Mouse (Mus musculus) adrenal gland, adult 18-20 months (tissue): ENCODE data around the gene Zfp91. TPM values are rescaled to one million over a fixed set of nuclear protein-coding genes. Genes with fewer than 3 reads are reported as not detected.
A peak's percentile ranks its signal among the peaks of the same experiment; 100 is the strongest.

Experiments used
- DNase-seq, 2 experiments: peaks; one replicate each; pipeline ENCODE4 v3.0.0; 2021 to 2022; ENCODE audit warnings: low spot score in 2 of 2
- long read RNA-seq, 2 experiments: library from polyadenylated mRNA; stranded (forward); transcript quantifications; one replicate each; pipeline ENCODE4 v2.0.0; 2021
- total RNA-seq, 2 experiments: library from RNA; stranded (reverse); gene quantifications; 1 replicate in 1 of 2; 2 replicates in 1 of 2; pipeline ENCODE4 v1.2.3; 2021

The Zfp91 gene
- 10 to 100 TPM; 79.5 to 80.1 TPM for total RNA-seq
- long read RNA-seq, experiment 1, full-length matches to known transcripts, result 18 of 34 reads
- long read RNA-seq, experiment 1, partial matches to known transcripts, result 2 of 34 reads
- long read RNA-seq, experiment 1, other reads (novel, unspliced or antisense), result 14 of 34 reads
- long read RNA-seq, experiment 2, full-length matches to known transcripts, result 17 of 63 reads
- long read RNA-seq, experiment 2, partial matches to known transcripts, result 27 of 63 reads
- long read RNA-seq, experiment 2, other reads (novel, unspliced or antisense), result 19 of 63 reads

DNA sequence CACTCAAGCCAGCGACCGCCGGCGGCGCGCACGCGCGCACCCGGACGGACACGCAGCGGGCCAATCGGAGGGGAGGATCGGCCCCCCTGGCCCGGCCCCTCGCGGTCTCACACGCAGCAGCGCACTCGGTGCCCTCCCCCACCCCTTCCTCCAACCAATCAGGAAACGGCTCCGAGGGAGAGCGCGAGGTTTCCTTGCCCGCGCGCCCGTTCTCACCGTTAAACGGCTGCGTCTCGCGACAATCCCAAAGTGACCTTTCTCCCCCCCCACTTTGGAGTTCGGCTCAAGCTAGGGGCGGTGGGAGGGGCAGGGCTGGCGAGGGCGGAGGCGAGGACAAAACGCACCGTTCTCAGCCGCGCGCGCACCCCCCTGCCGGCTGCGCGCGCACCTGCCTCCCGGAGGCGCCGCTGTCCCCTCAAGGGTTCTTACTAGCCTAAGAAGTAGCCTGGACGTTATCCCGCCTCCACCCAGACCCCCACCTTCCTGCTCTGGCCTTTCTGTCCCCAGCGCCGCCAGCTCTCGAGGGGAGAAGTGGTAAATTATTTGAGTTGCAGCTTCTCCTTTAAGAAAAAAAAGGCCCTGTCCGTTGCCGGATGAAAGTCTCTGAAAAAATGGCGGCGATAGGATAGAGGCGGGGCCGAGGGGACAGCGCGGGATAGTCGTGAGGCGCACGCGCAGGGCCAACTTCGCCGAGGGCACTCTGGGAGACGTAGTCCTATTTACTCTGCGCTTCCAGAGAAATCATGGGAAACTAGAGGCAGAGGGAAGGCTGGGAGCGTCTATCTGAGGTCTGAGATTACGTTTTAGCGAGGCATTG is at the start of gene Zfp91, which contains the start of gene Lpxn:
Gene Zfp91 (minus strand): TSS at position 616 of the 817 bp plus-strand sequence.
Gene Lpxn (plus strand): TSS at position 683 of the 817 bp plus-strand sequence.
- DNase-seq, result peak; percentile 86 to 90

DNA sequence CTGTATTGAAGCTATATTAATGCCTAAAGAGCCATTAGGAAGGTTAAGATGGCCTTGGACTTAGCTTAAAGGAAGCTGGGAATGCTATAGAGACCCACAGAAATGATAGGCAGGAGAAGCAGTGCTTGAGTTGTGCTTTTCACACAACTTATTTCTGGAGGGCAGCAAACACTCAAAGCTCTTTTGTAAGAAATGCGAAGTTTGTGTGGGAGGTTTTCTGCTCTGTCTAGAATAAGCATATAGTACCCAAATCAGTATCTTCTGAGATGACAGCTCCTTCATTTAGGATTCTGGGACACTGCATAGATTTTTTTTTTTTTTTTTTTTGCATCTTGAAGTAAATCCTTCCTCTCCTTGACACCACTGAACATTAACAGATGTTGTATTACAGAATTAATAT is 42.6 kb upstream of the Zfp91 start:
- DNase-seq, result no peak

DNA sequence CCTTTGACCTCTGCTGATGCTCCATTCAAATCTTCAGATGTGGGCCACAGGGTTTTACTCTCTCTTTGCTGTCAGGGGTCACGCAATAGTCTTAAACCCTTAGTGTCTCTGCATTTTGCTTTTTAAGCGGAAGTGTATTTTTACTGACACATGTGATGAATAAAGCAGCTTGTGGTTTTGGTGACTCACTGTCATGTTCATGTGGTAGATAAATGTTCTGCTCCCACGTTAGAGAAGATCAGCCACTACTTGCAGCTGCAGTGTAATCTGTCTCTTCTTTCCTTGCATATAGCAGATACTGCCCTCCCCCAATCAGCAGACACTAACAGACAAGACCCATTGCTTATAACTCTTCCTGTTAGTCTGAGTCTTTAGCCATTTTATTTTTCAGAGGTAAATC is 37.7 kb upstream of the Zfp91 start:
- DNase-seq, result no peak

DNA sequence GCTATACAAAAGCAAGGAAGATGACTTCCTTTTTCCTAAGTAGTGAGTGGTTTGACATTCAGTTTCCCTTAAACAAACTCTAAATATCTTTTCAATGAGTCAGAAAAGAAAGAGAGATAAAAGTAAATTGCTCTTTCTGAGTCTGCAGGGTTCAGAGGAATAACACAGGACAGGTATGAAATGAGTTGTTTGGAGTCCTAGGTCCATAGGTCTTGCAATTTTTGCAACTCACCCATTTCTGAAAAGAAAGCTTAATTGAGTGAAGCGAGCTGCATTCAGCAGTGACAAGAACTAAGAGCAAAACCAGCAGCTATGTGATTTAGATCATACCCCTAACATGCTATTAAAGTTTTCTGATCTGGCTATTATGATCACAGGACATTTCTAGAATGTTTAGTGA is 35.6 kb upstream of the Zfp91 start:
- DNase-seq, result no peak

DNA sequence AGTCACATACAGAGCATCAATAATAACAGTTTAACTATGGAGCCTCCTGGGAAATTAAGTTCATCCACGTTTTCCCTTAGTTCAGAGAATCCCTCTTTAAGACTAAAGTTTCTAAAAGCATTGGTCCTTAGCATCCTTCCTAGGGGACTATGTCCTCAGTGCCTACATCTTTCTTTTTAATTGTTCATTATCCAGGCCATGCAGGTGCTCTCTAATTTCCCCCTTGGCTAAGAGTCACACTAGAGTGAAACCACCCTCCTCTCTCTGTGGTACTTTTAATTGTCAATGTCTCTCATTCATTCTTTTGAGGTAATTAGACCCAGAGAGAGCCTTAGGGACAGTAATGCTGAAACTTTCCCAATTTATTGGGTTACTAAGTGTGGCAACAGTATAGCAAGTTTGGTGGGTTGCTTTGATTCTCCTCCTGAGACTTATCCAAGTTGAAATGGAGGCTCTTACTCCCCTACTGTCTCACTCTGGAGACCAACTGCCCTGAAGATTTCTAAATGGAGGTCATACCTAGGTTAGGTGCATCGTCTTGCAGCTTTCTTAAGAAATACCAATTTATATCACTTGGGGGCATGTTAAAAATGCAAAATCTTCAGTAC is 35.0 kb upstream of the Zfp91 start:
- no peak for DNase-seq

DNA sequence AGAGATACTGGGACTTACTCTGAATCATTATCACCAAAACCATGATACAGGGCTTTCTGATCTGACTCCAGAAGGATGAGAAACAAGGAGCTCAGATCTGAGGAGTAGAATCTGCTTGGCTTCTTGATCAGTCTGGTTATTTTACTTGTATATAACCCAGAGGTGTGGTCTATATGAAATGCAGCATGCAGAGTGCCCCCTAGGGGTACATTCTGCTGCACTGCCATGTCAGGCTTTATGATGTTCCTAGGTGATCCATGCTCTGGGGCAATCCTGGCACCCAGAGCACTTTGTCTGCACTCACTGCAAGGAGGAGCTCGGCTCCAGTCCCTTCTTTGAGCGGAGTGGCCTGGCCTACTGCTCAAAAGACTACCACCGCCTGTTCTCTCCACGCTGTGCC is 28.6 kb upstream of the Zfp91 start:
- no peak for DNase-seq

DNA sequence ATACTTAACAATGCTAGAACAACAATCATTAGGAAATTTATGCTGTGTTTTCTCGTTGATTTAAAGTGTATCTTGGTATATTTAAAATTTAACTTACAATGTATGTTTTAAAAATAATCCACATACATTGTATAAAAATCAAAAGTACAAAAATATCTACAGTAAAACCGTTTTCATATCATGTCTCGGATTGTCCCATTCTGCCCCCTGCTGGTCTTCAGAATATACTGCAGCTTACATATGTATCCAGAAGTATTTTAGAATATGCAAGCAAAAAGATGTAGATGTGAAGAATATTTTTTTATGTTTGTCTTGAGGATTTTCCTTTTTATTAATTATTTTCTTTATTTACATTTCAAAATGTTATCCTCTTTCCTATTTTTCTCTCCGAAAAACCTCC is 24.5 kb upstream of the Zfp91 start:
- no peak for DNase-seq

DNA sequence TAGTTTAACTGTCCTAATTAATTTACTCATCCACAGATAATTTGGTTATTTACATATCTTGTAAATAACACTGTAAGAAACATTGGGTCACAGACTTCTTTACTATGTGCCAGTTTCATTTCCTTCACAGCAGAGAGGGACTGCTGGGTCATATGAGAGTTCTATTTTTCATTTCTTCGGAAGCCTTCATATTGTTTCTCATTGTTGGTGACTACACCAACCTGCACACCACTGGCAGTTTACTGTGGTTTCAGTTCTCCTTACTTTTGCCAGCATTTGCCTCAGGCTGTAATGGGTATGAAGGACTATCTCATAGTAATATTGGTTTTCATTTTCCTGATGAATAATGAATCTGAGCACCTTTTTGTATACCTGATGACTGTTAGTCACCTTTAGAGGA is 22.6 kb upstream of the Zfp91 start:
- no peak for DNase-seq

DNA sequence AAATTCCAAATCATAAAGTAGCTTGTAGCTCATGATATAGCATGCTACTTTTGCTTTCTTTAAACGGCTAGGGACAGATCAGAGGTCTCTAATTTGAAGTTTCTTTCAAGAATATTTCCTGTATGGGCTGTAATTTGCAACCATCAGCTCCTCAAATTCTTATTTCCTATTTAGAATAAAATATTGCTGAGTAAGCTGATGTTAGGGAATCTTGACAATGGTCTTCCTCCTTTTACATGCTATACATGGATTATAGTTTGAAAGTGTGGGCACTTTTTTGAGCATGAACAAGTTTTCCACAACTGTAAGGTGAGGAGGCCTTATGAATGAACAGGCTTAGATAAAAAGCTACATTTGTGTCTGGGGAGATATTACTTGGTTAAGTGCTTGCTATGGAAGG is 18.0 kb upstream of the Zfp91 start:
- DNase-seq, result no peak

DNA sequence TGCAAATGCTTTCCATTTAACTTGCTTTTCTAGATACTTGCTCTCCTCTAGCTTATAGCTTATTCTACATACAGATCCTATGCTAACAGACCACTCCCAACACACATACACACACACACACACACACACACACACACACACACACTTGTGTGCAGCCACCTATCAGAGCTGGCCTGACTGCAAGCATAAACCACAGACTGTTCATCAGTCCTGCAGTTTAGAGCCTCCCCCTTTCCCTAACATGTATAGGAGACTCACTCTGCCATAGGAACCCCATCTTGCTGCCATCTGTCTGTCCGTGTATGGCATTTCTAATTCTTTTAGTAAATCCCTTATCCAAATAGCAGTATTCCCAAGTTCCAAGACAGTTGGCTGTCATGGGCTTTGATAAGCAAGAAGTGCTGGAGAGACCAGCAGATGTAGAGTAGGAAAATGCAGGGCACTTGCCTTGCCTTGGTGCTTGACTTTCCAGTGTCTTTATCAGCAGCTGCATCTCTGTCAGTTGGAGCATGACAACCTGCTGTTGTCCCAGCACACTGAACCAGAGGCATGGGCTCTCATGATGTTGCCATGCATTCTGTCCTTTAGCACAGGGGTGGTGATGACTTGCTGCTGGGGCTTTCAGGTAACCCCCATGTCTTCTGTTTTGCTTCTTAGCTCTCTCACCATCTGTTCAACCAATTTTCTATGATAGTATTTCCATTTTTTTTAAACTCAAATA is 16.9 kb upstream of the Zfp91 start:
- DNase-seq, result no peak

DNA sequence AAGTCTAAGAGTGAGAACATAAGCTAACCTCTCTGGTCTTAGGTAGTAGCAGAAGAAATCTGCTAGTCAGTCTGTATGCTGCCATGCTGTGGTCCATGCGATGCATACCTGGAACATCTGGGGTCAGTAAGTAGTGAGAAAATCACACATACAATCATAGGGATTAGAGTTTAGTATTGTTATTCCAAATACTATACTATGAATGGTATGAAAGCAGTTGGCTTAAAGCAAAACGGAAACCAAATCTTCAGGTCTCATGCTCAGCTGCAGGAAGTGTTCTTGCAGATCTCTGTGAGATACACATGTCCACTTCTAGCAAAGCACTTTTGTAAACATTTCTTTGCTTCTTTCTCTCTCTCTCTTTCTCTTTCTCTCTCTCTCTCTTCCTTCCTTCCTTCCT is 10.3 kb upstream of the Zfp91 start:
- no peak for DNase-seq

DNA sequence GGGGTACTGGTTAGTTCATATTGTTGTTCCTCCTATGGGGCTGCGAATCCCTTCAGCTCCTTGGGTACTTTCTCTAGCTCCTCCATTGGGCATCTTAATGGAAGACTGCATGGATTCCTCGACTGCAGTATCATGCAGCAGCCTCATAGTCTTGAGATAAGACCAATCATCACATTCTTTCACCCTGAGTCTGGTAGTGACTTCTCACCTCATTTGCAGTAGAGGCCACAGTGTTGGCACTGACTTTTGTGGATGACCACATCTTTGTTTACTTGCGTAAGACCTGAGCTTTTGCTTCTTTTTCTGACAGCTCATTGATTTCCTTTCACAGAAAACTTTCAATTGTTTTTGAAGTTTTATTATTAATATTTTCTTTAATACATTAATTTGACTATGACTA is 9.8 kb upstream of the Zfp91 start:
- DNase-seq, result no peak

DNA sequence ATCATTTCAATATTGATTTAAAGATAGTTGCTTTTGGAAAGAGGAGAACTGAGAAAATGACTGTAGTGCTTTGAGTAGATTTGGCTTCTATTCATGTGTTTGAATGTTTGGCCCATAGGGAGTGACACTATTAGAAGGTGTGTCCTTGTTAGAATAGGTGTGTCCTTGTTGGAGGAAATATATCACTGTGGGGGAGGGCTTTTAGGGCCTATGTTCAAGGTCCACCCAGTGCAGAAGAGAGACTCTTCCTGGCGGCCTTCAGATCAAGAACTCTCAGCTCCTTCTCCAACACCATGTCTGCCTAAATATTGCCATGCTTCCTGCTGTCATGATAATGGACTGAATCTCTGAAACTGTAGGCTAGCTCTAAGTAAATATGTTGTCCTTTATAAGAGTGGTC is 8.3 kb upstream of the Zfp91 start:
- no peak for DNase-seq

DNA sequence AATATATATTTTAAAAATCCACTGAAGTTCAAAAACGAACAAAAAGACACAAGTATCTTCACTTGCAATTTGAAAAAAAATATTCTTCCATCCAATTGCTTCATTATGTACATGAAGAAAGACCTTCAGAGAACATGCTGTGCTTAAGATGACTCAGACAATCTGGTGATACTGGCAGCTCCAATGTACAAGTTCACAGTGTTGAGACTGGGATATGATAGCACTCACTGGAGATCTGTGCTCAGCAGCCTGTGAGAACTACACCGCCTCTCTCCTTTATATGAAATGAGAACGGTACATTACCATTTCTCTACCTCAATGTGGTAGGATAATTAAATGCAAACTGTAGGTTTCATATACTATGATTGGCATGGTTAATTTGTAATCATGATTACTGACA is 6.9 kb upstream of the Zfp91 start:
- no peak for DNase-seq

DNA sequence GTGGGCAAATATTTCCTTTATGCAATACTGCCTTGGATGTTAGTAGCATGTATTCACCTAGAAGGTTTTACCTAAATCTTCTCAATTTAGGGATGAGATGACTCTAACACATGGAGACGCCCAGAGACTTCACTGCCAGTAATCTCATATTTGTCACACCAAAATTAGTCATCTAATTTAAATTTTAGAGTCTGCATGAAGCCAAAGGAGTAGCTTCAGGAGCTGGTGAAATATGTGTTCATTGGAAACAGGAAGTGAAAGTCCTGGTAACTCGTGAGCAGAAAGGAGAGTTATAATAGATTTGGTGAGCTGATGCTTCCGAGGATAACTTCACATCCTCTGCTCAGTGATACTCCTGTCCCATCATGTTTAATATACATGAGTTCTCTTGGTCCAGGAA is 5.1 kb upstream of the Zfp91 start:
- DNase-seq, result no peak

DNA sequence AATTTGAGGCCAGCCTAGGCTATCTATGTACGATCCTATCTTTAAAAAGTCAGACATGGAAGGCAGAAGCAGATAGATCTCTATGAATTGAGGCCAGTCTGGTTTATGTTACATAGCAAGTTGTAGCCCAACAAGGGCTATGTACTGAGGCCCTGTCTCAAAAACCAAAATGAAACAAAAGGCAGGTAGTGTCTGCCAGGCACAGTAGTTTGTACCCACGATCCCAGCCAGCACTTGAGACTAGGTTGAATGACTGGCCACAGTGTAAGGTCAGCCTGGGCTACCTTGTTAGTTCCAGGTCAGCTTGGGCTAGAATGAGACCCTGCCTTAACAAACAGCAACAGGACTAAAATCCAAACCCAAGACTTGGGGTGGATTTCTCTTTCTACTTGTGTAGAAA is 4.7 kb upstream of the Zfp91 start:
- no peak for DNase-seq

DNA sequence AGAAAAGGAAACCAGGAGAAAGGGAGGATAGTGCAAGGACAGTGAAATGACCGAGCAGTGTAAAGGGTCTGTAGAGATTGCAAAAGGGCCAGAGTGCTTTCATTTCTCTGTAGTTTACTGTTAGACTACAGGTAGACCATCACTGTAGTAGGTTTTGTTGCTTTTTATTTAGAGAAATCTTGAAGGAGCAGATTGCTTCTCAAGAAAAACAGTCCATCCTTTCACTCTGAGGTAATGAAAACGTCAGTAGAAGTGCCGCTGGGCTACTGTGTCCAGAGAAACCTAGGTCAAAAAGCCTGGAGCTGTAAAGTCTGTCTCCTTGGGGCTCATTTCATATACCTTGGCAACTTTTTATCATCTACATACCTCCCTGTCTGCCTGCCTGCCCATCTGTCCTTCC is 3.2 kb upstream of the Zfp91 start:
- DNase-seq, result no peak

DNA sequence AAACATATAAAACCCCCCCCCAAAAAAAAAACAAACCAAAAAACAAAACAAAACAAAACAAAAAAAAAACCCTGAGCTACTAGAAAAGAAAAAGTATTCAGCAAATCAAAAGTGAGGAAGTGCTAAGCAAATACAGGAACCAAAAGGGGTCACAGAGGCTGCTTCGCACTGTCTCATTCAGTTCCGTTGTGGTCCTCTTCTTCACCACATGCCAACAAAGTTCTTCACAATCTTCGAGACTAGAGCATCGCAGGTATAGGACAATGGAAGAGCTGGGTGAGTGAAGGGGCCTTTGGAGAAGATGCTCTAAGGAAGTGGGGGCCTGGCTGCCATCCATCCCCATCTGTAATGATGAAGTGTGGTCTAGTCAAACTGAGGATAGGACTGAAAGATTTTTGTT is 2.5 kb upstream of the Zfp91 start:
- DNase-seq, result no peak

DNA sequence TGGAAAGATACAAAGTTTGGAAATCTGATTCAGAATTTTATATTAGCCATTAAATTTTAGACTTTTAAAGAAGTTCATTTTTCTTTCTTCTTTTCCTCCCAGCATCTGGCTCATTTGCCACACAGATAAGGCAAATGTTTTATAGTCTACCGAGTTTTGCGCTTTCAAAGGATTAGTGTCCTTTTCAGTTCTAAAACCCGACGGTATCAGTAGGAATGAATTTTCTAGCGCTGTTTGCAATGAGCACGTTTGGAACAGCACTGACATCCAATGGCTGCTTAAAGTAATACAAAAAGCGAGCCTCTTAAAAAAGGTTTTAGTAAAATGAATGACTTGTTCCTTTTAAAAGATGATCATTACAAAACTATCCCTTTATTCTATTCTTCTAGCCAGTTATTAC is 1.1 kb upstream of the Zfp91 start:
- no peak for DNase-seq

DNA sequence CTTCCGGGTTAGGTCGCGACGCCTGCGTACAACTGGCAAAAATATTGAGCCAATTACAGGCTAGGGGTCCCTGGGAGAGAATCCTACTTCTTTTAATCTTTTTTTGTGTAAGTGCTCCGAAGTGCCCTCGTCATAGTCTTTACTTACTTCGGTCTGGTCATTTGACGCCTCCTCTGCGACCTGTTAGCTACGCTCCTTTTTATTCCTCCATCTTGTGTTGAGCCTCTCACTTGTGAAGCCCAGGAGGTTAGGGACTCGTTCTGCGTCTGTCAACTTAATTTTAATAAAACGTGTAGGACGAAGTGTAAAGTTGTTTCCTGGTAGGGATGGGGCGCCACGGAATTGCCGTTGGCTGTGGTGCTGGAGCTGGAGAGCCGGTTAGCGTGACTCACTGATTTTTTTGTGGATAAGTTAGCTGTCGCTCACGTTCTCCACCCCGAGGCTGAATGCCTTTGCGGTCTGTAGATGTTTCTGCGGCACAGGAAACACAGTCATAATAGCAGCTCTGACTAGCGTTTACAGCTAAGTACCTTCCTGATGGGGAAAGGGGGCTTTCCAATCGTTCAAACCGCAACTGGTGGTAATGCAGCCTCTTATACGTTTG is 504 bp upstream of the Zfp91 start:
- DNase-seq, result peak in 1 of 2 experiments; percentile 47

DNA sequence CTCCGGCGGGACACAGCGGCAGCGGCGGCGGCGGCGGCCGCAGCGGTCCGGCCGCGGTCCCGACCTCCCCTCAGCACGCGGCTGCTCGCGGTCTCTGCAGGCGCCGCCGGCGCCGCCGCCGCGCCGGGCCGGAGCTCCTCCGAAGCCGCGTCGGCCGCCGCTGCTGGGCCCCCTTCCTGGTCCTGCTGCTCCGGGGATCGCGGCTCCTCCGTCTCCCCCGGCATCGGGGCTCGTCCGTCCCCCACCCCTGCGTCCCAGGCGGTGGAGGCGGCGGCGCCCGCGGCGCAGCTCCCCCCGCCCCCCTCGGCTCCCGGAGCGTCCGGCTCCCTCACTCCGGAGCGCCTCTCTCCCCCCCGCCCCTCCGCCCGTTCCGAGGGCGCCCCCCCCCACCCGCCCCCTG is 816 bp downstream of the Zfp91 start:
- DNase-seq, result no peak
